Mouse (Mus musculus) midbrain, embryonic 10.5 days (tissue): ENCODE results near the gene Gm28374. TPM values are rescaled to one million over a fixed set of nuclear protein-coding genes. Genes with fewer than 3 reads are reported as not detected.

Experiments used
- DNase-seq: peaks from one replicate; pipeline ENCODE4 v3.0.0-alpha.2; 2017; ENCODE audit warnings: low spot score
- H3K27ac ChIP-seq: fragments of 300-500 bp; sonication (generic); replicated peaks from 2 replicates; pipeline ENCODE4 v1.5.1; 2016; ENCODE audit warnings: mild to moderate bottlenecking
- H3K27me3 ChIP-seq: fragments of 300-500 bp; sonication (generic); 2 replicates; pipeline ENCODE4 v1.6.1; 2016; ENCODE audit warnings: low read depth, mild to moderate bottlenecking; ENCODE audit not compliant: poor library complexity, severe bottlenecking
- H3K36me3 ChIP-seq: fragments of 300-500 bp; sonication (generic); 2 replicates; pipeline ENCODE4 v1.6.1; 2016; ENCODE audit warnings: mild to moderate bottlenecking, moderate library complexity
- H3K4me1 ChIP-seq: fragments of 300-500 bp; sonication (generic); 2 replicates; pipeline ENCODE4 v1.6.1; 2016
- H3K4me3 ChIP-seq: fragments of 300-500 bp; sonication (generic); 2 replicates; pipeline ENCODE4 v1.5.1; 2016; ENCODE audit warnings: mild to moderate bottlenecking, moderate library complexity
- H3K9me3 ChIP-seq: fragments of 300-500 bp; sonication (generic); replicated peaks from 2 replicates; pipeline ENCODE4 v1.6.1; 2016; ENCODE audit warnings: mild to moderate bottlenecking
- WGBS: fragments of 180-500 bp; shearing (Covaris S2); methylation state at CpG from one replicate; pipeline ENCODE4 v1.1.7; 2016; 5-methylcytosine and 5-hydroxymethylcytosine counted together
- polyA plus RNA-seq: library from polyadenylated mRNA; unstranded; fragments of >200 nt; fragmentation: Nextera tagmentation; extraction: Ambion mirVana; gene quantifications from 2 replicates; pipeline ENCODE4 v1.2.1, GENCODE M21; 2016

Gene Gm28374
- polyA plus RNA-seq, 1 experiment from 2014 or later: 2.4 TPM

DNA sequence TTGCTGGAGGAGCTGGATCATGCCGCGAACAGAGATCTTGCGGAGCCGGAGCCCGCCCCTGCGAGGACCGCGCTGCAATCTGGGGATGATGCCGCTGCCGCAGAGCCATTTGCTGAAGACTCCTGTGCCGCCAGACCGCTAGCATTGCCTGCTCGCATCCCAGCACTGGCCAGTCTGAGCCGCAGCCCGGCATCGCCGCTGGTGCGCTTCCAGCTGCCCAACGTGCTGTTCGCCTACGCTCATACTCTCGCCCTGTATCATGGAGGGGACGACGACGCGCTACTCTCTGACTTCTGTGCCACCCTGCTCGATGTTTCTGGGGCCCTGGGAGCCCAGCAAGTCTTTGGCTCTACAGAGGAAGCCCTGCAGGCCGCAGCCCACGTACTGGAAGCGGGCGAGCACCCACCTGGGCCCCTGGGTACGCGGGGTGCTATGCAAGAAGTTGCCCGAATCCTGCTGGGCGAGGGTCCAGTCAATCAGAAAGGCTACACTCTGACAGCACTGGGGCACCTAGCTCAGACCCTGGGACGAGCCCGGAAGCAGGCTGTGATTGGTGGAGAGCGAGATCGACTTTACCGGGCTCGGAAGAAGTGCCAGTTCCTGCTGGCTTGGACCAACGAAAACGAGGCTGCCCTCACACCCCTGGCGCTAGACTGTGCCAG lies 20.3 kb downstream of the Gm28374 start:
- Histone ChIP-seq H3K27me3 (no peaks in the 10 kb centered on the region), H3K9me3 (no peaks in the 10 kb centered on the region), H3K4me3 (peak overlapping the region; percentile 83), H3K36me3 (peaks cover 33% of the 10 kb centered on the region), H3K27ac (peak overlapping the region; percentile 92), H3K4me1 (peaks cover 49% of the 10 kb centered on the region)
- DNase-seq: peak; percentile 47
- 3% methylated on average over 44 of the region's 44 CpGs for WGBS

DNA sequence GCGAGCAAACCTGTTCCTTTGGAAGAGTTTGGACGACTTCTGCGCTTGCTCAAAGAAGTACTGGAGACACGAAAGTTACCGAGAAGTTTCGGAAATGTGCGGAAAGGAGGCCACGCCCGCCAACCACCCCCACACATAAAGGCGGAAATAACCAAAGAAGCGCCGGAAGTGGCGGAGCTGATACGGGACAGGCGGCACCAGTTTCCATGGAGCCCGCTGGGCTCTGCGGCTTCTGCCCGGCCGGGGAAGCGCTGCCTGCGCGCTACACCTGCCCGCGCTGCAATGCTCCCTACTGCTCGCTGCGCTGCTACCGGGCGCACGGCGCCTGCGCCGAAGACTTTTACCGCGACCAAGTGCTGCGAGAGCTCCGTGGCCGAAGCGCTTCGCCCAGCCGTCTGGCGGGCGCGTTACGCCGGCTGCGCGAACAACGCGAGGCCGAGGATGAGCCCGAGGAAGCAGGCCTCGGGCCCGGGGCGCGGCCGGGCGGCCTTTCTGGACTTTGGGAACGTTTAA lies 21.0 kb downstream of the Gm28374 start, which contains the start of gene Znhit2:
Gene Znhit2, plus strand, starts transcription at position 172 of the 513 bp plus-strand sequence.
- WGBS: under 1% methylated on average over 58 of the region's 58 CpGs
- H3K9me3 ChIP-seq: no peaks in the 10 kb centered on the region
- H3K4me1 ChIP-seq: peaks cover 49% of the 10 kb centered on the region

GRCm38 (mm10) chr19:6058966-6059365 lies 23.1 kb downstream of the Gm28374 start:
- Histone ChIP-seq H3K27ac (no peak overlapping the region), H3K9me3 (no peaks in the 10 kb centered on the region), H3K27me3 (no peaks in the 10 kb centered on the region), H3K4me1 (peaks cover 49% of the 10 kb centered on the region), H3K36me3 (peaks cover 54% of the 10 kb centered on the region), H3K4me3 (peak overlapping the region; percentile 92)
- 88% methylated on average over 5 of the region's 5 CpGs for WGBS
- DNase-seq: no peak

More for the DNA sequence above, 21.0 kb downstream of the Gm28374 start, which contains the start of gene Znhit2:
- peak; percentile 91 for DNase-seq
- Histone ChIP-seq H3K27me3 (no peaks in the 10 kb centered on the region), H3K27ac (peak within 1 kb of the TSS; percentile 92), H3K4me3 (peak within 1 kb of the TSS; percentile 83), H3K36me3 (peaks cover 35% of the 10 kb centered on the region)

GRCm38 (mm10) chr19:6058513-6058912 lies 23.5 kb downstream of the Gm28374 start:
- H3K9me3 ChIP-seq: no peaks in the 10 kb centered on the region
- no peak for DNase-seq
- H3K4me3 ChIP-seq: peak overlapping the region; percentile 92
- peaks cover 58% of the 10 kb centered on the region for H3K36me3 ChIP-seq
- peaks cover 49% of the 10 kb centered on the region for H3K4me1 ChIP-seq
- WGBS: 40% methylated on average over 5 of the region's 5 CpGs
- H3K27me3 ChIP-seq: no peaks in the 10 kb centered on the region
- H3K27ac ChIP-seq: peak overlapping the region; percentile 96

GRCm38 (mm10) chr19:6057313-6058096 lies 24.6 kb downstream of the Gm28374 start, which contains the start of the genes Mrpl49 and Fau:
Mrpl49 (minus strand) TSS chr19:6057785.
Fau (plus strand) TSS chr19:6057844.
- Histone ChIP-seq H3K4me3 (peak within 1 kb of the TSS; percentile 92), H3K27ac (peak within 1 kb of the TSS; percentile 96), H3K27me3 (no peaks in the 10 kb centered on the region), H3K9me3 (no peaks in the 10 kb centered on the region), H3K4me1 (peaks cover 38% of the 10 kb centered on the region), H3K36me3 (peaks cover 58% of the 10 kb centered on the region)
- under 1% methylated on average over 63 of the region's 63 CpGs for WGBS
- DNase-seq: peak; percentile 98

GRCm38 (mm10) chr19:6056696-6057095 lies 25.4 kb downstream of the Gm28374 start:
- H3K36me3 ChIP-seq: peaks cover 64% of the 10 kb centered on the region

DNA sequence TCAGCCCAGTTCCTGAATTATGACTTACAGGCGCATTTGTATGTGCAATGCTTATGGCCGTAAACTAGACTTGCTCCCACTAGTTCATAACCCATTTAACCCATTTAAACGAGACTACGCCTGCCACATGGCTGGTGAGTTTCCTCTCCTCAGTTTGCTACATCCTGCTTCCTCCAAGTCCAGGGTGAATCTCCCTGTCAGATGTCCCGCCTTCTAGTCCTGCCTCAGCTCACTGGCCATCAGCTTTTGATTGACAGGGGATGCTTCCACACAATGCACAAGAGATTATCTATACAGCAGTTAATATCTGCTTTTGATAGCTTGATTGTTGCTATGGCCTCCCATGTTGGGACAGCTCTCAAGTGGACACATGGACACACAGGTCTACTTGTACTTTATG lies 27.8 kb downstream of the Gm28374 start:
- H3K9me3 ChIP-seq: no peaks in the 10 kb centered on the region
- peaks cover 20% of the 10 kb centered on the region for H3K4me1 ChIP-seq
- H3K36me3 ChIP-seq: peaks cover 77% of the 10 kb centered on the region
- no peak overlapping the region for H3K4me3 ChIP-seq
- WGBS: 91% methylated on average over 5 of the region's 5 CpGs
- no peak for DNase-seq
- H3K27ac ChIP-seq: no peak overlapping the region
- no peaks in the 10 kb centered on the region for H3K27me3 ChIP-seq

More at GRCm38 (mm10) chr19:6056696-6057095, 25.4 kb downstream of the Gm28374 start:
- peaks cover 30% of the 10 kb centered on the region for H3K4me1 ChIP-seq
- H3K4me3 ChIP-seq: peak overlapping the region; percentile 92
- H3K27ac ChIP-seq: peak overlapping the region; percentile 96; the same call in 1 of the 2 replicates
- H3K27me3 ChIP-seq: no peaks in the 10 kb centered on the region
- WGBS: 65% methylated on average over 4 of the region's 4 CpGs
- no peak for DNase-seq
- H3K9me3 ChIP-seq: no peaks in the 10 kb centered on the region

- WGBS: 88% methylated on average over 7 of the region's 7 CpGs
- no peaks in the 10 kb centered on the region for H3K9me3 ChIP-seq
- H3K27ac ChIP-seq: no peak overlapping the region
- peaks cover 20% of the 10 kb centered on the region for H3K4me1 ChIP-seq
- H3K27me3 ChIP-seq: no peaks in the 10 kb centered on the region
- DNase-seq: no peak
- peaks cover 83% of the 10 kb centered on the region for H3K36me3 ChIP-seq
- H3K4me3 ChIP-seq: peak overlapping the region; percentile 8; the same call in 1 of the 2 replicates
Measured at GRCm38 (mm10) chr19:6052516-6052915, 29.5 kb downstream of the Gm28374 start.

- Histone ChIP-seq H3K27me3 (no peaks in the 10 kb centered on the region), H3K36me3 (peaks cover 66% of the 10 kb centered on the region), H3K4me1 (peaks cover 23% of the 10 kb centered on the region), H3K27ac (no peak overlapping the region), H3K4me3 (peak overlapping the region; percentile 97), H3K9me3 (no peaks in the 10 kb centered on the region)
- DNase-seq: no peak
- 91% methylated on average over 11 of the region's 11 CpGs for WGBS
Measured at GRCm38 (mm10) chr19:6048681-6049410, 33.2 kb downstream of the Gm28374 start.

- no peak for DNase-seq
- Histone ChIP-seq H3K9me3 (no peaks in the 10 kb centered on the region), H3K27me3 (no peaks in the 10 kb centered on the region), H3K4me3 (peak overlapping the region; percentile 97), H3K4me1 (peaks cover 23% of the 10 kb centered on the region), H3K36me3 (peaks cover 56% of the 10 kb centered on the region), H3K27ac (no peak overlapping the region)
- WGBS: 89% methylated on average over 8 of the region's 8 CpGs
Measured at GRCm38 (mm10) chr19:6047899-6048166, 34.2 kb downstream of the Gm28374 start.

DNA sequence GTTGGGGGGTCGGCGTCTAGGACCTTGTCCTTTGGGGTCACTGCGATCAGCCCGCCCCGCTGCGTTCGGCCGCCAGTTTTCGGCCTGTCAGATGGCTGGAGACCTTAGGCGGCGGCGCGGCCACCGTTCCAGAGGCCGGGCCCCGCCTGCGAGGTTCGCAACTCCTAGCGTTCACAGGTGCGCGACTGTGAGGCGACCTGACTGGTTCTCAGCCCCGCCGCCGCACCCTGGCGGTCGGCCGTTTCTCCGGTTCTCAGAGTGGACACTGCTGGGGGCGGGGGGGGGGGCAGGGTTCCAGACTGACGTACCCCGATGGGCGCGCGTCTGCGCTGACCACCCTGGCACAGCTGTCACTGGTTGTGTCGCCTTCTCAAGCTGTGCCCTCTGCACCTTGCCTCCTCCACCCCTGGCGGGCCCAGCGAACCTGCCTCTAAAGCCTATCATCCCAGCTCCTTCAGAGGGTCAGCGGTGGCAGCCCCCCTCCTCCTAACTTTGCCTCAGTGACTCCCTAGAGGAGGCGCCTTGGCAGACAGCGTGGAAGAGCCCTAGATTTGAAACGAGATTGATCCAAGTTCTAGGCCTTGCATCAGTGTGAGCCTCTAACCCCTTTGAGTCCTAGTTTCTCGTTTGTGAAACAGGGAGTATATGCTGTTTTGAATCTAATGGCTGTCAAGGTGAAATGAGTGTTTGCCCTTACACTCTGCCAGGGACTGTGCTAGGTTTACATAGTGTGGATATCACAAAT lies 34.7 kb downstream of the Gm28374 start:
- Histone ChIP-seq H3K4me1 (peaks cover 24% of the 10 kb centered on the region), H3K9me3 (no peaks in the 10 kb centered on the region), H3K4me3 (peak overlapping the region; percentile 97), H3K27me3 (no peaks in the 10 kb centered on the region), H3K27ac (peak overlapping the region; percentile 99), H3K36me3 (peaks cover 51% of the 10 kb centered on the region)
- no peak for DNase-seq
- 3% methylated on average over 44 of the region's 44 CpGs for WGBS
